ENCODE assay signal across 13 mouse cellular contexts in genomic region chr12:85604301-85604998, GRCm38 (mm10). TPM values are rescaled to one million over a fixed set of nuclear protein-coding genes. Genes with fewer than 3 reads are reported as not detected.
DNase-seq lines count a peak whose midpoint lies in the region; ATAC-seq and TF ChIP-seq lines count a peak whose summit lies in the region.
"Had no signal": no experiment of that assay in that cellular context is flagged by ENCODE, and none has a peak within 500 bp of the region (broad histone marks: within the 10 kb centered on the region; RNA-seq: fewer than 3 reads in every experiment).

No protein-coding gene starts in this region.

- POLR2A ChIA-PET in Patski (lab: Charles Lee): interaction anchor here (0.5 to 1.2 kb wide), 5 partner anchors 9 to 1848 kb away, joined by 3 to 6 read pairs (median 3); no protein-coding TSS in a partner anchor

- H3ac ChIP-seq in myocyte (ENCODE audit: control insufficient read depth, insufficient read length): no peak overlapping the region

- CTCF ChIA-PET in Patski (lab: Charles Lee): no interaction called here

- H3K27me3 ChIP-seq in Patski: no peaks in the 10 kb centered on the region
- H3K27me3 ChIP-seq in myocyte (ENCODE audit: control insufficient read depth, insufficient read depth, insufficient read length): no peaks in the 10 kb centered on the region
- H3K27me3 ChIP-seq: hindbrain, embryonic 15.5 days; neural tube, embryonic 12.5 days had no signal

- peak overlapping the region; percentile 42 for H3K27ac ChIP-seq in left cerebral cortex, adult 2 months
- H3K27ac ChIP-seq: hindbrain, embryonic 15.5 days; midbrain, embryonic 10.5 days; neural tube, embryonic 12.5 days had no signal

- H3K36me3 ChIP-seq in myocyte (ENCODE audit: control insufficient read depth, insufficient read depth): peaks cover 26% of the 10 kb centered on the region

- ATAC-seq in Patski: peak; percentile 77

- peaks cover 92% of the 10 kb centered on the region for H3K79me2 ChIP-seq in myocyte (ENCODE audit: control insufficient read depth, insufficient read depth)

- H3K4me3 ChIP-seq in left cerebral cortex, adult 2 months: peak overlapping the region; percentile 16; the same call in 1 of the 2 replicates
- H3K4me3 ChIP-seq in myocyte: peak overlapping the region; percentile 95
- H3K4me3 ChIP-seq: hindbrain, embryonic 15.5 days; midbrain, embryonic 10.5 days; neural tube, embryonic 12.5 days had no signal

- peak; percentile 16 for DNase-seq in gastrocnemius, postnatal 14 days
- no peak for DNase-seq in gastrocnemius, postnatal 25 days
- no peak for DNase-seq in left cerebral cortex, adult 2 months (ENCODE audit: extremely low spot score in 1 of 2, low spot score in 2 of 2)
- no peak for DNase-seq in left cerebral cortex, adult 9 months (ENCODE audit: low spot score in 2 of 2)
- DNase-seq in Patski (ENCODE audit: low read depth, low spot score): no peak
- no peak for DNase-seq in adrenal gland, postnatal 25 days
- DNase-seq in cerebellum, adult 8-10 months: no peak
- DNase-seq: adrenal gland, postnatal 10 days; cerebellum, adult 9-10 months had no signal

- no peak for TF ChIP-seq CTCF in left cerebral cortex, adult 2 months (IDR thresholded peaks at IDR 0.05)
- TF ChIP-seq CTCF in Patski (IDR thresholded peaks at IDR 0.05): no peak

- intact Hi-C loops in gastrocnemius, postnatal 14 days (cut with DNase I; ENCODE audit: low total_unique reads): loop anchor here (5.0 kb wide), 1 partner anchor 38 kb away; no protein-coding TSS in a partner anchor
- intact Hi-C loops in left cerebral cortex, adult 2 months (cut with DNase I): no loop called here

- in situ Hi-C loops in Patski (cut with MboI; ENCODE audit: low pct_unique_long_range_greater_than_20kb): no loop called here

- no peak for TF ChIP-seq POLR2A in myocyte (IDR thresholded peaks at IDR 0.05; ENCODE audit: insufficient read length, low read depth)

- peak overlapping the region; percentile 99 for H3K4me2 ChIP-seq in myocyte (ENCODE audit: low read depth)
- H3K4me2 ChIP-seq: hindbrain, embryonic 15.5 days; neural tube, embryonic 12.5 days had no signal

TF ChIP-seq in myocyte, 11 proteins besides CTCF, POLR2A, EP300 and RAD21:
- TF ChIP-seq TCF3 (IDR thresholded peaks at IDR 0.05; ENCODE audit: insufficient read length, low read depth): peak; percentile 84
- no peak for TF ChIP-seq MAX (IDR thresholded peaks at IDR 0.05; ENCODE audit: low read depth)
- TF ChIP-seq USF1 (IDR thresholded peaks at IDR 0.05; ENCODE audit: low read depth): no peak
- TF ChIP-seq POLR2AphosphoS2 (IDR thresholded peaks at IDR 0.05; ENCODE audit: insufficient read length, low read depth): no peak
- TF ChIP-seq MYOG (IDR thresholded peaks at IDR 0.05; ENCODE audit: control insufficient read depth in 1 of 3, insufficient read depth in 1 of 3, insufficient read length in 2 of 3, low read depth in 2 of 3): peak; percentile 84 to 98 (median 98)
- TF ChIP-seq MYOD1 (IDR thresholded peaks at IDR 0.05; ENCODE audit: control insufficient read depth in 1 of 3, insufficient read length in 2 of 3, low read depth in 2 of 3): peak; percentile 95 to 99 (median 96)
- peak; percentile 85 for TF ChIP-seq E2F4 (IDR thresholded peaks at IDR 0.05; ENCODE audit: insufficient read depth)
- TF ChIP-seq CEBPB (IDR thresholded peaks at IDR 0.05; ENCODE audit: insufficient read depth, poor library complexity, severe bottlenecking): 0 out of 2 replicates have a peak, but pooled peaks have one; percentile 5
- TF ChIP-seq REST (IDR thresholded peaks at IDR 0.05; ENCODE audit: insufficient read depth, insufficient read length): no peak
- TF ChIP-seq TCF12 (IDR thresholded peaks at IDR 0.05; ENCODE audit: insufficient read depth, poor library complexity, severe bottlenecking): peak; percentile 95
- no peak for TF ChIP-seq SRF (IDR thresholded peaks at IDR 0.05; ENCODE audit: control insufficient read depth, insufficient read length, low read depth)

RNA-seq across cellular contexts. Expression of gene Jdp2, which starts 5.6 kb away (rescaled TPM):
- 10 to 100 TPM in 1 of 2 experiments, 1 to 10 TPM in 1; 9.4 to 11.6 TPM for total RNA-seq in gastrocnemius, postnatal 14 days (2021)
- 1 to 10 TPM; 5.4 to 6.8 TPM for total RNA-seq in gastrocnemius, postnatal 25 days (2021)
- total RNA-seq in left cerebral cortex, adult 2 months (2021): 10 to 100 TPM; 81.5 to 95.1 TPM
- polyA plus RNA-seq in Patski (2021): 50.7 TPM
- 72.9 TPM for polyA plus RNA-seq in myocyte (2012; fragmentation: generic; extraction: Trizol)
- total RNA-seq in adrenal gland, postnatal 25 days (2021): 15.1 and 16.4 TPM in 2 replicates
